Mouse (Mus musculus) liver, postnatal 0 days (tissue): ENCODE results near the gene Sugp1. TPM values are rescaled to one million over a fixed set of nuclear protein-coding genes. Genes with fewer than 3 reads are reported as not detected.

Experiments
- ATAC-seq: fragments of 200-750 bp; cut with Nextera tagmentation; 2 replicates; pipeline ENCODE4 v1.8.0; 2017; ENCODE audit warnings: mild to moderate bottlenecking, moderate library complexity
- DNase-seq: peaks from one replicate; pipeline ENCODE4 v3.0.0-alpha.2; 2016
- H3K27ac ChIP-seq: fragments of 300-500 bp; sonication (generic); 2 replicates; pipeline ENCODE4 v1.5.1; 2014; ENCODE audit warnings: antibody characterized with exemption, moderate library complexity, mild to moderate bottlenecking, low read depth
- H3K27me3 ChIP-seq: fragments of 300-500 bp; sonication (generic); 2 replicates; pipeline ENCODE4 v1.6.1; 2014; ENCODE audit warnings: low read length, control low read depth, mixed read lengths; ENCODE audit not compliant: insufficient read depth
- H3K36me3 ChIP-seq: fragments of 300-500 bp; sonication (generic); replicated peaks from 2 replicates; pipeline ENCODE4 v1.6.1; 2014; ENCODE audit warnings: mild to moderate bottlenecking, control low read depth, low read length, moderate library complexity, mixed read lengths; ENCODE audit not compliant: insufficient read depth
- H3K4me1 ChIP-seq: fragments of 300-500 bp; sonication (generic); 2 replicates; pipeline ENCODE4 v1.6.1; 2014; ENCODE audit warnings: antibody characterized with exemption, mild to moderate bottlenecking, control low read depth; ENCODE audit not compliant: insufficient read depth
- H3K4me2 ChIP-seq: fragments of 300-500 bp; sonication (generic); 2 replicates; pipeline ENCODE4 v1.6.1; 2014; ENCODE audit warnings: low read depth, mild to moderate bottlenecking, low read length, moderate library complexity, mixed read lengths
- H3K4me3 ChIP-seq: fragments of 300-500 bp; sonication (generic); 2 replicates; pipeline ENCODE4 v1.5.1; 2014; ENCODE audit warnings: low read depth, low read length
- H3K9ac ChIP-seq: fragments of 300-500 bp; sonication (generic); replicated peaks from 2 replicates; pipeline ENCODE4 v1.6.1; 2014; ENCODE audit warnings: mild to moderate bottlenecking, moderate library complexity
- H3K9me3 ChIP-seq: fragments of 300-500 bp; sonication (generic); 2 replicates; pipeline ENCODE4 v1.6.1; 2016; ENCODE audit warnings: mild to moderate bottlenecking, control low read depth, low read length, mixed read lengths
- CTCF ChIP-seq: sonication (generic); IDR thresholded peaks from 2 replicates; pipeline ENCODE4 v1.5.1; 2016; ENCODE audit warnings: antibody characterized with exemption, low read depth
- EP300 ChIP-seq: IDR thresholded peaks from 2 replicates; pipeline ENCODE4 v1.6.1; 2016; ENCODE audit warnings: antibody characterized with exemption, low read depth, mild to moderate bottlenecking
- WGBS: fragments of 180-500 bp; shearing (Covaris S2); extraction: QIAGEN DNeasy Blood & Tissue Kit; methylation state at CpG from one replicate; pipeline ENCODE4 v1.1.7; 2014; ENCODE audit not compliant: insufficient replicate concordance; 5-methylcytosine and 5-hydroxymethylcytosine counted together
- polyA plus RNA-seq: library from polyadenylated mRNA; unstranded; fragments of >200 nt; fragmentation: Nextera tagmentation; extraction: Ambion mirVana; gene quantifications from 2 replicates; pipeline ENCODE4 v1.2.1, GENCODE M21; 2015

Gene Sugp1
- polyA plus RNA-seq, 1 experiment from 2014 or later: 11.7 TPM

DNA sequence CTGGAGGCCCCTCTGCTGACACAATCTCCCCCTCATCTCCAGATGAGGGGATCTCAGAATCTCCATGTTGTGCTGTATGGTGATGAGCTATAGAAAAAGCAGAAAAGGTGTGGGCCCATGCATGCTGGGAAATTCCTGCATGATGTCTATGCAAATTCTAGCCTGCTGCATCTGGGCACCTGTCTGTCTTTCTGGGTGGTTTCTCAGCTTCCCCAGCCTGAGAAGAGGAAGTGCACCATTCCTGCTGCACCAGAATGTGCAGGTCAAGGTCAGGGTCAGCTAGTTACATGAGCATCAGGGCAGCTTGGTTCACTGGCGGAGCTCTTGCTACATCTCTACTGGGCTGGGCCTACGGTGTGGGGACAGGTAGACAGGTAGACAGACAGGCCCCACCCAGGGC is 67.8 kb downstream of the Sugp1 start:
- H3K27me3 ChIP-seq: peaks cover 57% of the 10 kb centered on the region
- H3K9me3 ChIP-seq: no peaks in the 10 kb centered on the region

GRCm38 (mm10) chr8:70111192-70111795 is 68.7 kb downstream of the Sugp1 start:
- H3K9ac ChIP-seq: no peak overlapping the region
- no peaks in the 10 kb centered on the region for H3K9me3 ChIP-seq
- no peaks in the 10 kb centered on the region for H3K4me1 ChIP-seq
- WGBS: 48% methylated on average over 23 of the region's 23 CpGs
- no peak overlapping the region for H3K4me2 ChIP-seq
- no peak overlapping the region for H3K27ac ChIP-seq
- TF ChIP-seq EP300: no peak
- DNase-seq: no peak
- H3K36me3 ChIP-seq: no peaks in the 10 kb centered on the region
- ATAC-seq: no peak
- peaks cover 58% of the 10 kb centered on the region for H3K27me3 ChIP-seq
- no peak overlapping the region for H3K4me3 ChIP-seq

More for the DNA sequence above, 67.8 kb downstream of the Sugp1 start:
- Histone ChIP-seq H3K4me2 (no peak overlapping the region), H3K4me3 (no peak overlapping the region), H3K4me1 (no peaks in the 10 kb centered on the region), H3K27ac (no peak overlapping the region), H3K36me3 (no peaks in the 10 kb centered on the region), H3K9ac (no peak overlapping the region)
- ATAC-seq (no peak), DNase-seq (no peak)
- 54% methylated on average over 2 of the region's 2 CpGs for WGBS
- no peak for TF ChIP-seq CTCF
- TF ChIP-seq EP300: no peak

GRCm38 (mm10) chr8:70112401-70113016 is 69.9 kb downstream of the Sugp1 start:
- no peak for DNase-seq
- H3K9ac ChIP-seq: no peak overlapping the region
- no peaks in the 10 kb centered on the region for H3K9me3 ChIP-seq
- H3K36me3 ChIP-seq: no peaks in the 10 kb centered on the region
- H3K4me2 ChIP-seq: no peak overlapping the region
- H3K4me3 ChIP-seq: no peak overlapping the region
- 7% methylated on average over 43 of the region's 43 CpGs for WGBS
- H3K4me1 ChIP-seq: no peaks in the 10 kb centered on the region
- peaks cover 63% of the 10 kb centered on the region for H3K27me3 ChIP-seq
- H3K27ac ChIP-seq: no peak overlapping the region
- no peak for ATAC-seq
- TF ChIP-seq EP300 (no peak), CTCF (no peak)

DNA sequence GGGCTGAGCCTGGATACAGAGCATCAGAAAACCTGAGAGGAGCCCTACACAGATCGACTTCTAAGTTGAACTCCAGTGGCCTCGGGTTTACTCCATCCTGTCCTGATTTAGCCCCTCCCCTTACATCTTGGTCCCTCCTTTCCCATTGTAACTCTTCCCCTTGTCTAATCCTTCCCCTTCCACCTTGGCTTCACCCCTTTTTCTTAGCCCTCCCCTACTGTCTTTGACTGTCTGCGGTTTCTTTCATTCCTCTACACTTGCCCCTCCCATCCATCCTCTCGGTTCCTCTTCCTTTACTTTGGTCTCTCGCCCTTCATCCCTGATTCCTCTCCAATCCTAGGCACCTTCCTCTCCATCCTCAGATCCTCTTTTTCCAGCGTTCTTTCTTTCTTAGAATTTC is 71.9 kb downstream of the Sugp1 start:
- no peak for DNase-seq
- Histone ChIP-seq H3K4me3 (no peak overlapping the region), H3K4me2 (no peak overlapping the region), H3K9ac (no peak overlapping the region), H3K9me3 (no peaks in the 10 kb centered on the region), H3K27me3 (peaks cover 74% of the 10 kb centered on the region), H3K4me1 (no peaks in the 10 kb centered on the region), H3K27ac (no peak overlapping the region), H3K36me3 (no peaks in the 10 kb centered on the region)
- TF ChIP-seq EP300 (no peak), CTCF (no peak)
- no peak for ATAC-seq
- 16% methylated on average over 6 of the region's 6 CpGs for WGBS

DNA sequence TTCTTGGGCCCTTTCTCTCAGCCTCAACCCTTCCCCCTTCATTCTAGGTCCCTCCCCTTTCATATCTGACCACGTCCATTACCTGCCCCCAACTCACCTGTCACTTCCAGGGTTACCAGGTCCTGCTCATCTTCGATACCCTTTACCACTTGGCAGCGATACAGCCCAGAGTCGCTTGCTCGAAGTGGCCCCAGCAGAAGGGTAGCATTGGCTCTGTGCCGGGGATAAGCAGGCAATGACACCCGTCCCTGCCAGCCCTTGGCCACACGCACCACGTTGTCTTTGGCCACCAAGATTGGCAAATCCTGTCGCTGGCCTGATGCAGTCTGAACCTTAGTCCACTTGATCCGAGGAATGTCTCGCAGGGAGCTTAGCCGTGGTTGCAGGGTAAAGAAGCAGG is 72.3 kb downstream of the Sugp1 start:
- Histone ChIP-seq H3K4me3 (no peak overlapping the region), H3K9me3 (no peaks in the 10 kb centered on the region), H3K4me2 (no peak overlapping the region), H3K9ac (no peak overlapping the region), H3K4me1 (no peaks in the 10 kb centered on the region), H3K36me3 (no peaks in the 10 kb centered on the region), H3K27me3 (peaks cover 74% of the 10 kb centered on the region), H3K27ac (no peak overlapping the region)
- WGBS: 59% methylated on average over 13 of the region's 13 CpGs
- ATAC-seq (no peak), DNase-seq (no peak)
- TF ChIP-seq EP300 (no peak), CTCF (no peak)

DNA sequence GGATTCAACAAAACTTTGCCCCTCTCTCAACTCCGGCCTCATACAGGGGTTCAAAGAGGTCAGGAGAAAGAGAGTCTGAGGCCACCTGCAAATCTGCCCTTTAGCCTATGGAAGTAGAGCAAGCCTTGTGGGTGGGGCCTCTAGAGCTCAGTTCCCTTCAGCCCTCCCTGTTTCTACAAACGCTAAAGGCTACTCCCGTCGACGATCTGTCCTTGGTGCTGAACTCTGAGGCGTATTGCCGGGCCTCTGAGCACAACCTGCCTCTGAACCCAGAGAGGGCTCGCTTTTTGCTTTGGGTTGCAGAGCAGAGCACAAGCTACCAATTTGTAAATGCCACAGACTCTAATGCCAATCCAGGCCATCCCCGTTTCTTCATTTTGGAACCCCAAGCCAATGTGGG is 75.0 kb downstream of the Sugp1 start:
- Histone ChIP-seq H3K27ac (no peak overlapping the region), H3K4me3 (no peak overlapping the region), H3K27me3 (peaks cover 67% of the 10 kb centered on the region), H3K36me3 (no peaks in the 10 kb centered on the region), H3K9me3 (no peaks in the 10 kb centered on the region), H3K4me1 (no peaks in the 10 kb centered on the region), H3K9ac (no peak overlapping the region), H3K4me2 (no peak overlapping the region)
- TF ChIP-seq EP300 (no peak), CTCF (no peak)
- 4% methylated on average over 9 of the region's 9 CpGs for WGBS
- DNase-seq (peak; percentile 57), ATAC-seq (no peak)
